Mouse (Mus musculus) limb, embryonic 11.5 days (tissue): ENCODE measurements around the gene Maged1. TPM values are rescaled to one million over a fixed set of nuclear protein-coding genes. Genes with fewer than 3 reads are reported as not detected.

Experiments used
- ATAC-seq: fragments of 200-750 bp; cut with Nextera tagmentation; 2 replicates; pipeline ENCODE4 v1.8.0; 2017; ENCODE audit warnings: low read depth; ENCODE audit not compliant: insufficient number of reproducible peaks, low FRiP score, low TSS enrichment
- DNase-seq: peaks from one replicate; pipeline ENCODE4 v3.0.0-alpha.2; 2015; ENCODE audit warnings: low spot score
- H3K27ac ChIP-seq: fragments of 300-500 bp; sonication (generic); replicated peaks from 2 replicates; pipeline ENCODE4 v1.5.1; 2014; ENCODE audit warnings: low read depth, mild to moderate bottlenecking, low read length
- H3K27me3 ChIP-seq: fragments of 300-500 bp; sonication (generic); 2 replicates; pipeline ENCODE4 v1.6.1; 2014; ENCODE audit warnings: mild to moderate bottlenecking, low read length, mixed read lengths; ENCODE audit not compliant: control insufficient read depth, insufficient read depth
- H3K36me3 ChIP-seq: fragments of 300-500 bp; sonication (generic); 2 replicates; pipeline ENCODE4 v1.6.1; 2014; ENCODE audit warnings: mild to moderate bottlenecking, low read length, moderate library complexity, mixed read lengths; ENCODE audit not compliant: control insufficient read depth, insufficient read depth
- H3K4me1 ChIP-seq: fragments of 300-500 bp; sonication (generic); 2 replicates; pipeline ENCODE4 v1.6.1; 2014; ENCODE audit warnings: low read length, mixed read lengths; ENCODE audit not compliant: control insufficient read depth, insufficient read depth
- H3K4me2 ChIP-seq: fragments of 300-500 bp; sonication (generic); 2 replicates; pipeline ENCODE4 v1.6.1; 2014; ENCODE audit warnings: low read depth, mild to moderate bottlenecking, moderate library complexity; ENCODE audit not compliant: severe bottlenecking
- H3K4me3 ChIP-seq: fragments of 300-500 bp; sonication (generic); 2 replicates; pipeline ENCODE4 v1.5.1; 2014; ENCODE audit warnings: low read depth, low read length
- H3K9ac ChIP-seq: fragments of 300-500 bp; sonication (generic); 2 replicates; pipeline ENCODE4 v1.6.1; 2014; ENCODE audit warnings: mild to moderate bottlenecking, low read length
- H3K9me3 ChIP-seq: fragments of 300-500 bp; sonication (generic); 2 replicates; pipeline ENCODE4 v1.6.1; 2016; ENCODE audit warnings: low read length; ENCODE audit not compliant: control insufficient read depth
- WGBS: fragments of 180-500 bp; shearing (Covaris S2); extraction: QIAGEN DNeasy Blood & Tissue Kit; methylation state at CpG from one replicate; pipeline ENCODE4 v1.1.7; 2014; 5-methylcytosine and 5-hydroxymethylcytosine counted together
- polyA plus RNA-seq: library from polyadenylated mRNA; unstranded; fragments of >200 nt; fragmentation: Nextera tagmentation; extraction: Ambion mirVana; gene quantifications from 2 replicates; pipeline ENCODE4 v1.2.1, GENCODE M21; 2014

Gene Maged1
- polyA plus RNA-seq: 765 and 789 TPM in 2 replicates

DNA sequence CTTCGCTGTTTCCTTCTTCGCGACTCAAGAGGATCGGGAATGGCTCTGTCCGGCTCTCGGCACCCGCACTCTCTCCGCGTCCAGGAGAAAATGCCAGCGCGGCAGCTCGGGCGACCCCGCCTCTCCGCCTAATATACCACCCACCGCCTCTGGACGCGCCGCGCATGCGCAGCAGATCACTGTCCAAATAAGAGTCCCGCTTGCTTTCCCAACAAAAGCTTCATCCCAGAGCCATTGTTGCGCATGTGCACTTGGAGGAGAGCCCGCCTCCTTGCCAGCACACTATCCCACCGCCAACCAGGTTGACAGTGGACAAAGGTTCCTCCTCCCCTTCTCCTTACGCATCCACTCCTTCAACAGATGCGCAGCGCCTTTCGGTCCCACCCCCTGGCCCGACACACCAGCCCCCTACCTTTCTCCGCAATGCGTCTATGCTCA, at the start of gene Maged1:
Gene Maged1 (minus strand): TSS at position 226 of the 438 bp plus-strand sequence.
- ATAC-seq (peak; percentile 95), DNase-seq (peak; percentile 91)
- peak within 1 kb of the TSS; percentile 63 for H3K4me3 ChIP-seq
- peak within 1 kb of the TSS; percentile 81 for H3K27ac ChIP-seq
- 0 out of 2 replicates have a peak, but pooled peaks cover 3% of the 10 kb centered on the region for H3K4me1 ChIP-seq
- 16% methylated on average over 31 of the region's 32 CpGs for WGBS
- H3K9ac ChIP-seq: peak within 1 kb of the TSS; percentile 79
- no peaks in the 10 kb centered on the region for H3K9me3 ChIP-seq
- H3K36me3 ChIP-seq: peaks cover 2% of the 10 kb centered on the region; the same call in 1 of the 2 replicates
- H3K4me2 ChIP-seq: peak within 1 kb of the TSS; percentile 43
- peaks cover 12% of the 10 kb centered on the region; the same call in 1 of the 2 replicates for H3K27me3 ChIP-seq

DNA sequence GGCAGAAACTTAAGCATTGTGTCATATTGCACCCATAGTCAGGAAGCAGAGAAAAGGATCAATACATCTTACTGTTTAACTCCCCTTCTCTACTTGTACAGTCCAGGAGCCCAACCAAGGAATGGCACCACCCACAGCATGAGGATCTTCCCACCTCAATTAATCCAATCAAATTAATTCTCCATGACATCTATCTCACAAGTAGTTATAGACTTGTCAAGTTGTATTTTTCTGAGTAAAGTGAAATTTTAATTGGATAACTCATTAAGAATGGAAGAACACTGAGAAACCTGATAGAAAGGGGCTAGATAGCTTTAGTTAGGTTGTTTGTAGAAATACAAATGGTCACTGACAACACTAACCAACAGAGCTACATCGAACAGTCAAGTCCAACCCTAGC, 38.3 kb upstream of the Maged1 start:
- 85% methylated on average over 1 of the region's 1 CpGs for WGBS
- ATAC-seq: no peak
- no peaks in the 10 kb centered on the region for H3K9me3 ChIP-seq
- no peaks in the 10 kb centered on the region for H3K27me3 ChIP-seq
- H3K4me1 ChIP-seq: no peaks in the 10 kb centered on the region
- no peaks in the 10 kb centered on the region for H3K36me3 ChIP-seq
- DNase-seq: no peak
- no peak overlapping the region for H3K4me2 ChIP-seq
- no peak overlapping the region for H3K4me3 ChIP-seq
- H3K27ac ChIP-seq: no peak overlapping the region
- no peak overlapping the region for H3K9ac ChIP-seq

GRCm38 (mm10) chrX:94564694-94565093, 22.8 kb upstream of the Maged1 start:
- H3K27me3 ChIP-seq: no peaks in the 10 kb centered on the region
- no peak overlapping the region for H3K4me3 ChIP-seq
- H3K4me2 ChIP-seq: no peak overlapping the region
- no peaks in the 10 kb centered on the region for H3K36me3 ChIP-seq
- no peaks in the 10 kb centered on the region for H3K9me3 ChIP-seq
- H3K27ac ChIP-seq: no peak overlapping the region
- 73% methylated on average over 2 of the region's 2 CpGs for WGBS
- no peaks in the 10 kb centered on the region for H3K4me1 ChIP-seq
- DNase-seq (no peak), ATAC-seq (no peak)
- H3K9ac ChIP-seq: no peak overlapping the region

GRCm38 (mm10) chrX:94562392-94562791, 20.4 kb upstream of the Maged1 start:
- DNase-seq (no peak), ATAC-seq (no peak)
- no peak overlapping the region for H3K4me3 ChIP-seq
- H3K36me3 ChIP-seq: no peaks in the 10 kb centered on the region
- no peak overlapping the region for H3K4me2 ChIP-seq
- H3K27me3 ChIP-seq: no peaks in the 10 kb centered on the region
- no peaks in the 10 kb centered on the region for H3K4me1 ChIP-seq
- H3K9me3 ChIP-seq: no peaks in the 10 kb centered on the region
- H3K9ac ChIP-seq: no peak overlapping the region
- H3K27ac ChIP-seq: no peak overlapping the region
- 52% methylated on average over 5 of the region's 5 CpGs for WGBS

DNA sequence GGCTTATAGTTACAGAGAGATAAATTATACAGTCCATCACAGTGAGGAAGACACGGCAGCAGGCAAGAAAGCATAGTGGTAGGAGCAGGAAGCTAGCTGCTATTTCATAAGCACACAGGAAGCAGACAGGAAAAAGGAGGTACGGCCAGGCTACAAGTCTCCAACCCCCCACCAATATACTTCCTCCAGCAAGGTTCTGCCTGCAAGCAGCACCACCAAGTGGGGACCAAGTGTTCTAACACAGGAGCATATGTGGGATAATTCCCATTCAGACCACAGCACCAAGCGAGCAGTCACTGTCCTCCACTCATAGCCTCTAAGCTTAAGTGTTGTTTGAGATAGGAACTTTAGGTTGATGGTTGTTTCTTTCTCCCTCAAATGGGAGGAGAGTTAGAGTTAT, 6.3 kb upstream of the Maged1 start:
- Histone ChIP-seq H3K4me2 (no peak overlapping the region), H3K36me3 (no peaks in the 10 kb centered on the region), H3K4me3 (no peak overlapping the region), H3K27ac (no peak overlapping the region), H3K27me3 (no peaks in the 10 kb centered on the region), H3K4me1 (no peaks in the 10 kb centered on the region), H3K9ac (no peak overlapping the region), H3K9me3 (no peaks in the 10 kb centered on the region)
- WGBS: 61% methylated on average over 3 of the region's 3 CpGs
- ATAC-seq (no peak), DNase-seq (no peak)

- H3K27ac ChIP-seq: no peak overlapping the region
- H3K4me3 ChIP-seq: no peak overlapping the region
- DNase-seq (no peak), ATAC-seq (no peak)
- H3K27me3 ChIP-seq: peaks cover 9% of the 10 kb centered on the region; the same call in 1 of the 2 replicates
- 80% methylated on average over 3 of the region's 3 CpGs for WGBS
- no peak overlapping the region for H3K9ac ChIP-seq
- no peaks in the 10 kb centered on the region for H3K4me1 ChIP-seq
- no peaks in the 10 kb centered on the region for H3K9me3 ChIP-seq
- no peak overlapping the region for H3K4me2 ChIP-seq
- H3K36me3 ChIP-seq: no peaks in the 10 kb centered on the region
Measured at GRCm38 (mm10) chrX:94545941-94546340, 4.0 kb upstream of the Maged1 start.

DNA sequence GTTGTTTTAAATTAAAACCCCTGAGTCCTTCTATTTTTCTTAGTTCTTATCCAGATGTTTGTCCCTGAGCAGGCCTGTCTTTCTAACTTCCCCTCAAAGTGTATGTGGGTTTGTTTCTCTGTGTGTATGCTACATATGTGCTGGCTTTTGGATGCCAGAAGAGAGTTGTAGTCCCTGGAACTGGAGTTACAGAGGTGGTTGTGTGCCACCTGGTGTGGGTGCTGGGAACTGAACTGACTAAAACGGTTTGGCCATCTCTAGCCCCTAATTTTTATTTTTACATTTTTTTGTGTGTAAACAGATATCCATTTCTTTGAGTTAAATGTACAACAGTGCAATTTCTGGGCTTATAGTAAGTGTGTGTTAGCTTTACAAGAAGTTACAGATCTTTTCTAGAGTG, 3.0 kb upstream of the Maged1 start:
- 0 out of 2 replicates have a peak, but pooled peaks cover 2% of the 10 kb centered on the region for H3K4me1 ChIP-seq
- H3K27ac ChIP-seq: no peak overlapping the region
- no peaks in the 10 kb centered on the region for H3K36me3 ChIP-seq
- H3K9ac ChIP-seq: no peak overlapping the region
- H3K4me2 ChIP-seq: no peak overlapping the region
- H3K9me3 ChIP-seq: no peaks in the 10 kb centered on the region
- no peak overlapping the region for H3K4me3 ChIP-seq
- DNase-seq (peak; percentile 37), ATAC-seq (no peak)
- peaks cover 12% of the 10 kb centered on the region; the same call in 1 of the 2 replicates for H3K27me3 ChIP-seq
- 17% methylated on average over 1 of the region's 1 CpGs for WGBS

- Histone ChIP-seq H3K36me3 (peaks cover under 1% of the 10 kb centered on the region; the same call in 1 of the 2 replicates), H3K27ac (peak overlapping the region; percentile 81), H3K9me3 (no peaks in the 10 kb centered on the region), H3K4me2 (peak overlapping the region; percentile 39), H3K27me3 (peaks cover 12% of the 10 kb centered on the region; the same call in 1 of the 2 replicates), H3K4me3 (peak overlapping the region; percentile 21), H3K9ac (peak overlapping the region; percentile 62), H3K4me1 (0 out of 2 replicates have a peak, but pooled peaks cover 3% of the 10 kb centered on the region)
- ATAC-seq (no peak), DNase-seq (no peak)
- WGBS: 22% methylated on average over 9 of the region's 9 CpGs
Measured at GRCm38 (mm10) chrX:94542536-94542935, 593 bp upstream of the Maged1 start.

DNA sequence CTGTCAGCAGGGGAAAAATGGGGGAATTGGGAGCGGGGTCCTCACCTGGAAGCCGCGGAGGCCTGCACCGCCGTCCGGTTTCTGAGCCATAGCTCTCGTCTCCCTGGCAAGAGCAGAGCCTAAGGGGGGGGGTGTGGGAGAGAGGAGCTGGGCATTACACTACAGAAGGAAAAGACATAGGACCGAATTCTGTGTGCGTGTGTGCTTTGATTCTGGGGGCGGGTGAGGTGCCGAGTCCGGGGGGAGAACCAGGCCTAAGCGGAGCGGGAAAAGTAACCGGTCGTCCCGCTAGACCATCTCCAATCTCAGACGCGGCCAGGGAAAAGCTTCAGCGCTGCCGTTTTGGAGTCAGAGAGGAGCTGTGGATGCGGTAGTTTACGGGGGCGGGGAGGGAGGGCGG, 737 bp downstream of the Maged1 start:
- H3K27ac ChIP-seq: peak overlapping the region; percentile 80; the same call in 1 of the 2 replicates
- WGBS: 21% methylated on average over 24 of the region's 25 CpGs
- DNase-seq (no peak), ATAC-seq (no peak)
- peak overlapping the region; percentile 79 for H3K9ac ChIP-seq
- H3K4me1 ChIP-seq: 0 out of 2 replicates have a peak, but pooled peaks cover 3% of the 10 kb centered on the region
- peak overlapping the region; percentile 63 for H3K4me3 ChIP-seq
- peak overlapping the region; percentile 43; the same call in 1 of the 2 replicates for H3K4me2 ChIP-seq
- peaks cover 12% of the 10 kb centered on the region; the same call in 1 of the 2 replicates for H3K27me3 ChIP-seq
- no peaks in the 10 kb centered on the region for H3K9me3 ChIP-seq
- H3K36me3 ChIP-seq: peaks cover 2% of the 10 kb centered on the region; the same call in 1 of the 2 replicates
